Mouse (Mus musculus) limb, embryonic 15.5 days (tissue): ENCODE measurements around the gene Dcbld2. TPM values are rescaled to one million over a fixed set of nuclear protein-coding genes. Genes with fewer than 3 reads are reported as not detected.

Experiments
- polyA plus RNA-seq: library from polyadenylated mRNA; unstranded; fragments of >200 nt; fragmentation: Nextera tagmentation; extraction: Ambion mirVana; gene quantifications from 2 replicates; pipeline ENCODE4 v1.2.1, GENCODE M21; 2015

Dcbld2 gene
- polyA plus RNA-seq, 1 experiment from 2014 or later: 5.5 TPM

Other genes with a start within 250 kb of the Dcbld2 start
- 16.0 and 16.9 TPM in 2 replicates for gene St3gal6, start 115.8 kb downstream of the Dcbld2 start, polyA plus RNA-seq
- not detected in 2 replicates for gene Gm813, start 208.5 kb downstream of the Dcbld2 start, polyA plus RNA-seq
- not detected in 2 replicates for gene E330017A01Rik, start 230.3 kb downstream of the Dcbld2 start, polyA plus RNA-seq